Mouse (Mus musculus): ENCODE results near the gene Vmn1r33.
"Not testable (repeated sequence)": the region's sequence is repeated elsewhere in the genome, so short reads cannot be mapped to it uniquely, and the experiment has no call there.

Gene Vmn1r33

DNA sequence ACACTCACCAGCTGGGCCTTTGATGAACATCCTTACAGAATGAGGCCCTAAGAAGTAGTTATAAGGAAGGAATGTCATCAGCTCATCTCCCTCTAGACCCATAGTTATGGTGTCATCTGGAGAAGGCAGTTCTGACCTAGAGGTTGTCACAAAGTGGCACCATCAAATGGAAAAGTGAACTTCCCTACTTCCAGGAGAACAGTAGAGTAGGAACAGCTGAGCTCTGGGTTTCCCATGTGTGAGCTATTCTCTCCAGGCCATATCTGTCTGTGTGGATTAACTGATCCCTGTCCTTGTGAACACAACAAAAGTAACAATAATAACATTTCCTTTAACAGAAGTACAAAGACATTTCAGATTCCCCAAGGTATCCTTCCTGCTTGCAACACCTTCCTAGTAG lies at the start of gene Vmn1r33:
Gene Vmn1r33, minus strand, starts transcription at position 101 of the 400 bp plus-strand sequence.
- not testable (repeated sequence) for DNase-seq (ENCODE audit: low spot score)

DNA sequence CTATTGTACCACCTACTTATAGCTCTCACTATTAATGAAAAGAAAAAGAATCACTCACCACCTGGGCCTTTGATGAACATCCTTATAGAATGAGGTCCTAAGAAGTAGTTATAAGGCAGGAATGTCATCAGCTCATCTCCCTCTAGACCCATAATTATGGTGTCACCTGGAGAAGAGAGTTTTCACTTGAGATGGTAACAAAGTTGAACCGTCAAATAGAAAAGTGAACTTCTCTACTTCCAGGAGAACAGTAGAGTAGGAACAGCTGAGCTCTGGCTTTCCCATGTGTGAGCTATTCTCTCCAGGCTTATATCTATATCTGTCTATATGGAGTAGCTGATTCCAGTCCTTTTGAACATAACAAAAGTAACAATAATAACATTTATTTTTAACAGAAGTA lies 25.7 kb upstream of the Vmn1r33 start, which contains the start of gene Vmn1r34:
Gene Vmn1r34, minus strand, starts transcription at position 101 of the 400 bp plus-strand sequence.
- no peak for DNase-seq (ENCODE audit: low spot score)

DNA sequence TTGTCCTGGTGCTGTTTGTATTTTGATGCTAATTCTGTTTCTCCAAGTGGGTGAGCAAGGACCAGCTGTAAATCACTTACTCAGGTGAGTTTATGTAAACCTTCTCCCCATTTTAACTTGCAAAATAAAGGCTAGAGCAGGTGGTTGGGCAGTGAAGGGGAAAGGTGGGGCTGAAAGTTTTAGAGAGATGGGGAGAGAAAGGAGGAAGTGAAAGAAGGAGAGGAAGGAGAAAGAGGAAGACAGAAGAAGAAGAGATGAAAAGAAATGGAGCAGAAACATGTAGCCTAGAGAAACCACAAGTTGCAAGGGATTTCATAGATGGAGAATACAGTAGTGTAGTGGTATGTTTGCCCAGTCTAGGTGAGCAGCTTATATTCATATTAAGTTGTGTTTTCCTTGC lies 22.3 kb downstream of the Vmn1r33 start:
- DNase-seq (ENCODE audit: low spot score), result no peak

All from spleen, adult 12 weeks (tissue).